Mouse (Mus musculus) erythroid progenitor cell, adult 5-6 weeks (primary cell): ENCODE data around the gene Hes2. TPM values are rescaled to one million over a fixed set of nuclear protein-coding genes. Genes with fewer than 3 reads are reported as not detected.
A peak's percentile ranks its signal among the peaks of the same experiment; 100 is the strongest.

Experiments used
- ATAC-seq: replicated peaks from 2 replicates; pipeline ENCODE4 v1.8.0; 2016; ENCODE audit warnings: moderate number of reproducible peaks, mild to moderate bottlenecking, moderate TSS enrichment, inconsistent platforms; ENCODE audit not compliant: poor library complexity, low FRiP score, severe bottlenecking
- total RNA-seq, 2 experiments: library from RNA; stranded (forward) in 1 of 2; stranded (reverse) in 1 of 2; fragments of 150-400 nt in 1 of 2; fragments of 186-747, 209-891 nt in 1 of 2; gene quantifications; 2 replicates each; pipeline versions ENCODE4 v1.2.3 to v1.2.4; 2015 to 2017; ENCODE audit warnings: low replicate concordance in 2 of 2

Hes2 gene
- total RNA-seq, 2 experiments from 2014 or later, result not detected

DNA sequence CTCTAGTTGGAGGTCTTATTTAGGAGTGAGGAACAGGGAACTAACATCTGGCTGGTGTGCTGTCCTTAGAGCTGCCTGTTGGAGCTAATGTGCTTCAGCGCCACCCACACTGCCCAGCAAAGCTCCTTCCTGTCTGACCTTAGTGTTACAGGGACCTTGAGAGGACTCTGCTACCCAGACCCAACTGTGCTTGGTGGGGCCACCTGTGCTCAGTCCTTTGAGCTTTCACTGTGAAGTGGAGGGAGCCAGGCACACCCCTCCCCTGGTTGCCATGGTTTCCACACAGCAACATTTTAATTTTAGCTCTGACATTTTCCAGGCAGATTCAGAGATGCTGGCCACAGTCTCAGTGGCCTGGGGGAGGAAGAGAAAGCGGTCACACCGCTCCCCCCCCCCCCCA lies 44.2 kb downstream of the Hes2 start:
- ATAC-seq, result no peak

DNA sequence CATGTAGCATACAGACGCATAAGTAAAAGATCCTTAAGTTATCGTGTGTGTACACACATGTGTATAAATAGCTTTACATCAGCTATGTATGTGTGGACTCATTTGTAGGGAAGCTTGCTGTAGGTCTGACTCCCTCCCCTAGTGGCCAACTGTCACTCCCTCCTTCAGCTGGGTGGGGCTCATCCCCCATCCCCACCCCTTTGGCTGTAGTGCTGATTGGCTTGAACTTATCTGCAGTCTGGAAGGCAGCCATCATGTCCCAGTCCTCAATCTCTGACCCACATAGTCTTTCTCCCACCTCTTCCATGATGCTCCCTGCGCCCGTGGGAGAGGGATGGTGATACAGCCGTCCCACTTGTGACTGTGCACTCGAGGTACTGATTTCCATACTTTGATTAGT lies 46.0 kb downstream of the Hes2 start:
- 0 out of 2 replicates have a peak, but pooled peaks have one; percentile 28 for ATAC-seq

DNA sequence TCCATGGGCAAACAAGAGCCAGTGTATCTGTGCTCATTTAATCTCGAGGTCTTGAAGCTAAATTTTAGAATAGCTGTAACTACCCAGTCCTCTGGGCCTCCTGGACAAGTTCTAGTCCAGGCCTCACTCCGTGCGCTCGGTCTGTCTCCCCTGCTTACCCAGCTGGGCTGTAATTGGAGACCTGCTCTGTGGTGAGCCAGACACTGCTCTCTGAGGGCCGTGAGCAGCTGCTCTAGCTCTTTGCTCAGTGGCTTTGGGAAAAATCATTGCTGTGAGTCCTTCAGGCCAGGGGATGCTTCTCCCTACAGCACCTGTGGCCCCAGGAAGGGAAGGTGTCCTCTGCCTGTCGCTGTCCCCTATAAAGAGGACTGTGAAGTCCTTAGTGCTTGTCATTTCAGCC lies 47.5 kb downstream of the Hes2 start:
- ATAC-seq, result no peak

DNA sequence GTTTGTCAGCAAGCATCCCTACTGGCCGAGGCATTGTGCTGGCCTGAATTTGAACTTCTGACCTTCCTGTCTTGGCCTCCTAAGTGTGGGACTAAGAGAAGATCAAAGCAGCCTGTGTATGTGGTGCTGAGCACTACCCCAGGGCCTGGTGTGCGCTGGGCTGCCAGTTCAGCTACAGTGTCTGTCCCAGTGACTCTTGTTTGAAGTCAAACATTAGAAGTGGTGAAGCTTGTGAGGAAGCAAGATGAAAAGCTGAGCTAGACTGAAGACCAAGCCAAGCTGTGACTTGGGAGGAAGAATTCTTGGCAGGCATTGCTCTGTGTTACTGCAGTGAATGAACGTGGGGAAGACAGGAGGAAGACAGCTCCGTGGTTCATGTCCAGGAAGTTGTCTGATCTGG lies 51.0 kb downstream of the Hes2 start:
- no peak for ATAC-seq

Other genes starting within 250 kb of the Hes2 start
- gene Dnajc11, start 225.2 kb upstream of the Hes2 start, total RNA-seq (2015; ENCODE audit: low replicate concordance), result 41.9 and 46.9 TPM in 2 replicates
- 72.3 and 79.2 TPM in 2 replicates for gene Dnajc11, start 225.2 kb upstream of the Hes2 start, total RNA-seq (2017; ENCODE audit: low replicate concordance)
- 6.8 TPM in 1 of 2 replicates, not detected in the other for gene Thap3, start 169.9 kb upstream of the Hes2 start, total RNA-seq (2015; ENCODE audit: low replicate concordance)
- gene Thap3, start 169.9 kb upstream of the Hes2 start, total RNA-seq (2017; ENCODE audit: low replicate concordance), result 4.0 TPM in 1 of 2 replicates, not detected in the other
- gene Phf13, start 162.6 kb upstream of the Hes2 start, total RNA-seq (2015; ENCODE audit: low replicate concordance), result 2.5 and 2.9 TPM in 2 replicates
- gene Phf13, start 162.6 kb upstream of the Hes2 start, total RNA-seq (2017; ENCODE audit: low replicate concordance), result 0.83 and 4.6 TPM in 2 replicates
- 1.3 and 2.9 TPM in 2 replicates for gene Klhl21, start 150.1 kb upstream of the Hes2 start, total RNA-seq (2015; ENCODE audit: low replicate concordance)
- 0.91 and 1.0 TPM in 2 replicates for gene Klhl21, start 150.1 kb upstream of the Hes2 start, total RNA-seq (2017; ENCODE audit: low replicate concordance)
- gene Zbtb48, start 131.2 kb upstream of the Hes2 start, total RNA-seq (2015; ENCODE audit: low replicate concordance), result 5.4 TPM in 1 of 2 replicates, not detected in the other
- 2.7 and 4.2 TPM in 2 replicates for gene Zbtb48, start 131.2 kb upstream of the Hes2 start, total RNA-seq (2017; ENCODE audit: low replicate concordance)
- gene Tas1r1, start 120.3 kb upstream of the Hes2 start, total RNA-seq (2015; ENCODE audit: low replicate concordance), result not detected in 2 replicates
- gene Tas1r1, start 120.3 kb upstream of the Hes2 start, total RNA-seq (2017; ENCODE audit: low replicate concordance), result not detected in 2 replicates
- 7.1 and 10.1 TPM in 2 replicates for gene Nol9, start 119.5 kb upstream of the Hes2 start, total RNA-seq (2015; ENCODE audit: low replicate concordance)
- 4.9 and 5.0 TPM in 2 replicates for gene Nol9, start 119.5 kb upstream of the Hes2 start, total RNA-seq (2017; ENCODE audit: low replicate concordance)
- 1.7 and 2.9 TPM in 2 replicates for gene Plekhg5, start 86.4 kb upstream of the Hes2 start, total RNA-seq (2015; ENCODE audit: low replicate concordance)
- gene Plekhg5, start 86.4 kb upstream of the Hes2 start, total RNA-seq (2017; ENCODE audit: low replicate concordance), result 3.5 and 5.3 TPM in 2 replicates
- not detected in 2 replicates for gene Tnfrsf25, start 42.9 kb upstream of the Hes2 start, total RNA-seq (2015; ENCODE audit: low replicate concordance)
- gene Tnfrsf25, start 42.9 kb upstream of the Hes2 start, total RNA-seq (2017; ENCODE audit: low replicate concordance), result 2.0 TPM in 1 of 2 replicates, not detected in the other
- gene Espn, start 6.5 kb upstream of the Hes2 start, total RNA-seq (2015; ENCODE audit: low replicate concordance), result 0.72 TPM in 1 of 2 replicates, not detected in the other
- not detected in 2 replicates for gene Espn, start 6.5 kb upstream of the Hes2 start, total RNA-seq (2017; ENCODE audit: low replicate concordance)
- gene Acot7, start 19.3 kb downstream of the Hes2 start, total RNA-seq (2015; ENCODE audit: low replicate concordance), result 15.1 and 30.2 TPM in 2 replicates
- 3.7 and 3.9 TPM in 2 replicates for gene Acot7, start 19.3 kb downstream of the Hes2 start, total RNA-seq (2017; ENCODE audit: low replicate concordance)
- gene Gpr153, start 115.4 kb downstream of the Hes2 start, total RNA-seq (2015; ENCODE audit: low replicate concordance), result not detected in 2 replicates
- gene Gpr153, start 115.4 kb downstream of the Hes2 start, total RNA-seq (2017; ENCODE audit: low replicate concordance), result not detected in 2 replicates
- not detected in 2 replicates for gene Hes3, start 132.8 kb downstream of the Hes2 start, total RNA-seq (2015; ENCODE audit: low replicate concordance)
- not detected in 2 replicates for gene Hes3, start 132.8 kb downstream of the Hes2 start, total RNA-seq (2017; ENCODE audit: low replicate concordance)
- 8.0 and 24.5 TPM in 2 replicates for gene Icmt, start 138.4 kb downstream of the Hes2 start, total RNA-seq (2015; ENCODE audit: low replicate concordance)
- gene Icmt, start 138.4 kb downstream of the Hes2 start, total RNA-seq (2017; ENCODE audit: low replicate concordance), result 14.2 TPM in 2 replicates
- not detected in 2 replicates for gene Rnf207, start 160.1 kb downstream of the Hes2 start, total RNA-seq (2015; ENCODE audit: low replicate concordance)
- not detected in 2 replicates for gene Rnf207, start 160.1 kb downstream of the Hes2 start, total RNA-seq (2017; ENCODE audit: low replicate concordance)
- gene Rpl22, start 166.9 kb downstream of the Hes2 start, total RNA-seq (2015; ENCODE audit: low replicate concordance), result 429 and 481 TPM in 2 replicates
- 506 and 514 TPM in 2 replicates for gene Rpl22, start 166.9 kb downstream of the Hes2 start, total RNA-seq (2017; ENCODE audit: low replicate concordance)
- not detected in 2 replicates for gene Chd5, start 179.8 kb downstream of the Hes2 start, total RNA-seq (2015; ENCODE audit: low replicate concordance)
- gene Chd5, start 179.8 kb downstream of the Hes2 start, total RNA-seq (2017; ENCODE audit: low replicate concordance), result not detected in 2 replicates